Mouse (Mus musculus): ENCODE results near the gene Csf1. TPM values are rescaled to one million over a fixed set of nuclear protein-coding genes. Genes with fewer than 3 reads are reported as not detected.

The Csf1 gene
- total RNA-seq, 1 experiment: 34.0 TPM

DNA sequence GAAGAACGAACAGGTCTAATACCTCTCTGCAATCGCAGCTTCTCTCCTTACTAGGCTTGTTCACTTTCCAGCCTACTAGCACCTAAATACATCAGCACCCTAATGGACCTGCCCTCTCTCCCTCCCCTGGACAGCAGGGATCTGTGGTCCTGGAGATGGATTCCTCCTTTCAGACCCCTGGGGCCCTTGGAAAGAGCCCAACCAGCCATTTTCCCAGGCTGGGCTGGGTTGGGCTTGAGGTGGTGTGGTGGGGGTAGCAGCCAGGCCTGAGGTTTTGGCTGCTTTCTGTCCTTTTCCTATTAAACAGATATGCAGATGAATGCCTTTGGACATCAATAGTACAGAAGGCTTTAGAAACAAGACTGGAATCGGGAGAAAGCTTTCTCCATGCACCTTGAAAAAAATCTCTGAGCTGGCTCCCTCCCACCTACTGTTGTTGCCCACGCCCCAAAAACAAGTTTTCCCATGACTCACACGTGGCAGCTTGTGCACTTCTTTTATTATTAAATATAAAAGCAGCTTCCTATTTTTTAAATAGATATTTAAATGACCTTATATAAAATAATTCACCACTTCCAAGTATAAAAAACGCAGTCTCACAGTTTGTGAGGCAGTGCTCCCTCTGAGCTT lies 19.6 kb downstream of the Csf1 start:
- Histone ChIP-seq H3K9me3 (ENCODE audit: control insufficient read depth, insufficient read depth, low read depth, low read length) (no peaks in the 10 kb centered on the region), H3K4me3 (ENCODE audit: insufficient read depth in 1 of 2, low read depth in 1 of 2, low read length in 2 of 2, poor library complexity in 1 of 2, severe bottlenecking in 1 of 2) (no peak overlapping the region), H3K4me1 (ENCODE audit: control insufficient read depth in 2 of 2, insufficient read depth in 2 of 2, low read length in 2 of 2, poor library complexity in 1 of 2) (peaks cover 2 to 16% of the 10 kb centered on the region in 2 experiments; a peak in 2 of 4 replicates), H3K9ac (ENCODE audit: insufficient read depth, low read depth, low read length, poor library complexity, severe bottlenecking) (no peak overlapping the region), H3K36me3 (ENCODE audit: control insufficient read depth, insufficient read depth, low read length, poor library complexity, severe bottlenecking) (no peaks in the 10 kb centered on the region), H3K27ac (ENCODE audit: insufficient read depth, low read depth, low read length, poor library complexity, severe bottlenecking) (no peak overlapping the region)
- TF ChIP-seq MAFK (IDR thresholded peaks at IDR 0.05; ENCODE audit: insufficient read depth, low read depth, low read length): no peak
- no peak for TF ChIP-seq HCFC1 (IDR thresholded peaks at IDR 0.05; ENCODE audit: borderline replicate concordance, insufficient read depth, low read length)
- no peak; the same call in 1 of the 2 replicates for TF ChIP-seq CHD2 (IDR thresholded peaks at IDR 0.05; ENCODE audit: low read depth, low read length)
- peak; percentile 77 for TF ChIP-seq ZNF384 (IDR thresholded peaks at IDR 0.05; ENCODE audit: low read depth, low read length)
- peak; percentile 85 for DNase-seq (ENCODE audit: low read depth, low spot score)
- in situ Hi-C loops (cut with MboI; ENCODE audit: low sequenced_read_pairs in 2 of 2, unreplicated experiment in 2 of 2): no loop called here

DNA sequence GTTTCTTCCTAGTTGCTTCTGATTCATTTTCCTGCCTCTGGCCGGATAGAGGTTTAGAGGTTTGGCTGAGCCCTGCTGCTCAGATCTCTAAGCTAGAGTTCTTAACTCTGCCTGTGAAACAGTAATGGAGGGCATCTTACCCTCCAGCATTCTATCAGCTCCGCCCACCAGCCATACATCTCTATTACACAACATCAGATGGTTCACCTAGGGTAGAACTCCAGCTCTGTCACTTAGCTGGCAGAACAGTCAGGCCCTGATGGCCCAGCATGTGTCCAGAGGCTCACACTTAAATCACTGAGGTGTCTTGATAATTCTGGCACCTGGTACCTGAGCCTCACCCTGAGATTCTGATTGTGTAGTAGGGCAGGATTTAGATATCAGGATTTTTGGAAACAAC lies 20.3 kb downstream of the Csf1 start:
- Histone ChIP-seq H3K36me3 (ENCODE audit: control insufficient read depth, insufficient read depth, low read length, poor library complexity, severe bottlenecking) (no peaks in the 10 kb centered on the region), H3K4me1 (ENCODE audit: control insufficient read depth in 2 of 2, insufficient read depth in 2 of 2, low read length in 2 of 2, poor library complexity in 1 of 2) (peaks cover 2 to 16% of the 10 kb centered on the region in 2 experiments; a peak in 2 of 4 replicates), H3K9me3 (ENCODE audit: control insufficient read depth, insufficient read depth, low read depth, low read length) (no peaks in the 10 kb centered on the region), H3K9ac (ENCODE audit: insufficient read depth, low read depth, low read length, poor library complexity, severe bottlenecking) (no peak overlapping the region), H3K27ac (ENCODE audit: insufficient read depth, low read depth, low read length, poor library complexity, severe bottlenecking) (no peak overlapping the region), H3K4me3 (ENCODE audit: insufficient read depth in 1 of 2, low read depth in 1 of 2, low read length in 2 of 2, poor library complexity in 1 of 2, severe bottlenecking in 1 of 2) (no peak overlapping the region)
- DNase-seq (ENCODE audit: low read depth, low spot score): no peak
- no peak for TF ChIP-seq MAFK (IDR thresholded peaks at IDR 0.05; ENCODE audit: insufficient read depth, low read depth, low read length)
- TF ChIP-seq CHD2 (IDR thresholded peaks at IDR 0.05; ENCODE audit: low read depth, low read length): no peak
- TF ChIP-seq HCFC1 (IDR thresholded peaks at IDR 0.05; ENCODE audit: borderline replicate concordance, insufficient read depth, low read length): no peak
- in situ Hi-C loops (cut with MboI; ENCODE audit: low sequenced_read_pairs in 2 of 2, unreplicated experiment in 2 of 2): no loop called here

DNA sequence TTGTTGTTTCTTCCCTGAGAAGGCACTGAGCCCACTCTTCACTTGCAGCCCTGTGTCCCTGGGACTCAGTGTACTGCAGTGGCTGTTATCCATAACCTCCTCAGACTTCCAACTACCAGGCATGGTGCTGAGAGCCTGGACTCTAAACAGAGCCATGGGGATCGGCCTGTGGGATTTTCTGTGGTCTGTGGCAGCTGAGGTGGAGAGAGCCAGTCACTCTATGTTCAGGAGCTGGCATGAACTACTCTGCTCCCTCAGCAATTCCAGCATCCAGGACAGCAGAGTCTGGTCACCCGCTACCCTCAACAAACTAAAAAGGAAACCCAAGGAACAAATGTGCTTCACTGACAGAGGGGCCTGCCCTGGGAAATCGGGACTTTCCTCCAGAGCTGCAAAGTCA lies 20.8 kb downstream of the Csf1 start:
- Histone ChIP-seq H3K9ac (ENCODE audit: insufficient read depth, low read depth, low read length, poor library complexity, severe bottlenecking) (no peak overlapping the region), H3K4me1 (ENCODE audit: control insufficient read depth in 2 of 2, insufficient read depth in 2 of 2, low read length in 2 of 2, poor library complexity in 1 of 2) (peaks cover 2 to 16% of the 10 kb centered on the region in 2 experiments; a peak in 2 of 4 replicates), H3K9me3 (ENCODE audit: control insufficient read depth, insufficient read depth, low read depth, low read length) (no peaks in the 10 kb centered on the region), H3K36me3 (ENCODE audit: control insufficient read depth, insufficient read depth, low read length, poor library complexity, severe bottlenecking) (no peaks in the 10 kb centered on the region), H3K27ac (ENCODE audit: insufficient read depth, low read depth, low read length, poor library complexity, severe bottlenecking) (no peak overlapping the region), H3K4me3 (ENCODE audit: insufficient read depth in 1 of 2, low read depth in 1 of 2, low read length in 2 of 2, poor library complexity in 1 of 2, severe bottlenecking in 1 of 2) (no peak overlapping the region)
- no peak for DNase-seq (ENCODE audit: low read depth, low spot score)
- no peak for TF ChIP-seq ZNF384 (IDR thresholded peaks at IDR 0.05; ENCODE audit: low read depth, low read length)
- no peak for TF ChIP-seq ZC3H11A (IDR thresholded peaks at IDR 0.05; ENCODE audit: borderline replicate concordance, low read depth, low read length)
- TF ChIP-seq HCFC1 (IDR thresholded peaks at IDR 0.05; ENCODE audit: borderline replicate concordance, insufficient read depth, low read length): no peak
- no peak for TF ChIP-seq MAFK (IDR thresholded peaks at IDR 0.05; ENCODE audit: insufficient read depth, low read depth, low read length)
- TF ChIP-seq CHD2 (IDR thresholded peaks at IDR 0.05; ENCODE audit: low read depth, low read length): no peak
- in situ Hi-C loops (cut with MboI; ENCODE audit: low sequenced_read_pairs in 2 of 2, unreplicated experiment in 2 of 2): no loop called here

DNA sequence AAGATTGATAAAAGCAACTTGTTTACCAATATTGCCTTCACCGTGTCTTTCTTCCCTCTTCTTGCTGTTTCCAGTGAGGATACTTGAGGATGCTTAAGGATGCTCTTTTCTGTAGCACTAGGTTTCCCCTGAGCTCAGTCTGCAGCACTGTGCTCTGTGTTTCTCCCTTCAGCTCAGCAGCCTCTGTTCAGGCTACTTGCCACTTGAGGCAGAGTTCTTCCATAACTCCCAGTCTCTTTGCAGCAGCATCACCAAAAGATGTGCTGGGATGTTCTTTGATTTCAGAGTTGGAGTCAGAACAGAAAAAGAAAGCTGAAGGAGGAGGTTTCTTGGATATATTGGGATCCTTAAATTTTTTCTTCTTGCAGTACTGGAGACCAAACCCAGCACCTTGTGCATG lies 21.6 kb downstream of the Csf1 start:
- TF ChIP-seq ZC3H11A (IDR thresholded peaks at IDR 0.05; ENCODE audit: borderline replicate concordance, low read depth, low read length): no peak
- no peak for TF ChIP-seq ZNF384 (IDR thresholded peaks at IDR 0.05; ENCODE audit: low read depth, low read length)
- TF ChIP-seq CHD2 (IDR thresholded peaks at IDR 0.05; ENCODE audit: low read depth, low read length): no peak
- no peak for TF ChIP-seq MAFK (IDR thresholded peaks at IDR 0.05; ENCODE audit: insufficient read depth, low read depth, low read length)
- no peak for TF ChIP-seq HCFC1 (IDR thresholded peaks at IDR 0.05; ENCODE audit: borderline replicate concordance, insufficient read depth, low read length)
- Histone ChIP-seq H3K27ac (ENCODE audit: insufficient read depth, low read depth, low read length, poor library complexity, severe bottlenecking) (no peak overlapping the region), H3K4me1 (ENCODE audit: control insufficient read depth in 2 of 2, insufficient read depth in 2 of 2, low read length in 2 of 2, poor library complexity in 1 of 2) (peaks cover 2 to 16% of the 10 kb centered on the region in 2 experiments; a peak in 2 of 4 replicates), H3K9ac (ENCODE audit: insufficient read depth, low read depth, low read length, poor library complexity, severe bottlenecking) (no peak overlapping the region), H3K4me3 (ENCODE audit: insufficient read depth in 1 of 2, low read depth in 1 of 2, low read length in 2 of 2, poor library complexity in 1 of 2, severe bottlenecking in 1 of 2) (no peak overlapping the region), H3K9me3 (ENCODE audit: control insufficient read depth, insufficient read depth, low read depth, low read length) (no peaks in the 10 kb centered on the region), H3K36me3 (ENCODE audit: control insufficient read depth, insufficient read depth, low read length, poor library complexity, severe bottlenecking) (no peaks in the 10 kb centered on the region)
- in situ Hi-C loops (cut with MboI; ENCODE audit: low sequenced_read_pairs in 2 of 2, unreplicated experiment in 2 of 2): no loop called here
- DNase-seq (ENCODE audit: low read depth, low spot score): no peak
